Mouse (Mus musculus) liver, embryonic 15.5 days (tissue): ENCODE results near the gene Ifitm10. TPM values are rescaled to one million over a fixed set of nuclear protein-coding genes. Genes with fewer than 3 reads are reported as not detected.
"Not testable (repeated sequence)": the region's sequence is repeated elsewhere in the genome, so short reads cannot be mapped to it uniquely, and the experiment has no call there.

Experiments
- ATAC-seq: fragments of 200-750 bp; cut with Nextera tagmentation; 2 replicates; pipeline ENCODE4 v1.8.0; 2017; ENCODE audit warnings: moderate number of reproducible peaks, mild to moderate bottlenecking, moderate library complexity; ENCODE audit not compliant: insufficient read depth
- H3K27ac ChIP-seq: fragments of 300-500 bp; sonication (generic); replicated peaks from 2 replicates; pipeline ENCODE4 v1.5.1; 2015; ENCODE audit warnings: mild to moderate bottlenecking, inconsistent platforms
- H3K27me3 ChIP-seq: fragments of 300-500 bp; sonication (generic); 2 replicates; pipeline ENCODE4 v1.6.1; 2015; ENCODE audit warnings: mild to moderate bottlenecking, inconsistent platforms
- H3K36me3 ChIP-seq: fragments of 300-500 bp; sonication (generic); replicated peaks from 2 replicates; pipeline ENCODE4 v1.6.1; 2015; ENCODE audit warnings: moderate library complexity, mild to moderate bottlenecking, inconsistent platforms
- H3K4me1 ChIP-seq: fragments of 300-500 bp; sonication (generic); replicated peaks from 2 replicates; pipeline ENCODE4 v1.6.1; 2015; ENCODE audit warnings: inconsistent platforms
- H3K4me2 ChIP-seq: fragments of 300-500 bp; sonication (generic); 2 replicates; pipeline ENCODE4 v1.6.1; 2015; ENCODE audit warnings: moderate library complexity, mild to moderate bottlenecking, inconsistent platforms
- H3K4me3 ChIP-seq: fragments of 300-500 bp; sonication (generic); replicated peaks from 2 replicates; pipeline ENCODE4 v1.5.1; 2015; ENCODE audit warnings: mild to moderate bottlenecking, inconsistent platforms
- H3K9ac ChIP-seq: fragments of 300-500 bp; sonication (generic); 2 replicates; pipeline ENCODE4 v1.6.1; 2015; ENCODE audit warnings: moderate library complexity, mild to moderate bottlenecking, inconsistent platforms
- H3K9me3 ChIP-seq: fragments of 300-500 bp; sonication (generic); replicated peaks from 2 replicates; pipeline ENCODE4 v1.6.1; 2016; ENCODE audit warnings: inconsistent platforms
- WGBS: fragments of 180-500 bp; shearing (Covaris S2); methylation state at CpG from one replicate; pipeline ENCODE4 v1.1.7; 2015; ENCODE audit warnings: mixed read lengths; ENCODE audit not compliant: insufficient replicate concordance; 5-methylcytosine and 5-hydroxymethylcytosine counted together
- polyA plus RNA-seq: library from polyadenylated mRNA; unstranded; fragments of >200 nt; fragmentation: Nextera tagmentation; extraction: Ambion mirVana; gene quantifications from 2 replicates; pipeline ENCODE4 v1.2.1, GENCODE M21; 2015

Gene Ifitm10
- polyA plus RNA-seq, 1 experiment from 2014 or later, result 2.1 TPM

DNA sequence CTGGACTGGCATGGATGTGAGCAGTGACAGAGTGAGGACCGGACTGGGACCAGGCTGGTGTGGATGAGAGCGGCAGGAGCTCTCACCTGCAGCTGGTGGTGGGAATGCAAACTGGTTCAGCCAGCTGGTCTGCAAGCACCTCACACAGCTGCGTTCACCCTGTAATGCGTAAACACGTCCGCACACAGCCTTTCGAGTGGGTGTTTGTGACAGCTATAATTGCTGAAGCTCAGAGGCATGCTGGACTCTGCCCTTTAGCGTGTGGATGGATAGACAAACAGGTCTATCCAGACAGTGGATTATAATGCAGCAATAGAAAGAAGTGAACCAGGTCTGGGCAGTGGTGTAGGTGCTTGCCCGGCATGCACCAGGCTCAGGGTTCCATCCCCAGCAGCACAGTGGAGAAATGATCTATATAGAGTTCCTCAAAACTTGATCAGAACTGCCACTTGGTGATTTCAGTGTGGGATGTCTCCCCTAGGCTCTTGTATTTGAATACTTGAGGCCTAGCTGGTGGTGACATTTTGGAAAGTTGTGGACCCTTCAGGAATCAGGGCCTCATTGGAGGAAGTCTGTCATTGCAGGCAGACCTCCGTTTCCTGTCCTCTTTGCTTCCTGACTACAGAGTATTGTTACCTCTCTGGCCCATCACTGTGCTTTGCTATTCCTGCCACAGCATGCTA, 31.8 kb downstream of the Ifitm10 start:
- WGBS, result 66% methylated on average over 10 of the region's 10 CpGs
- no peaks in the 10 kb centered on the region for H3K27me3 ChIP-seq
- H3K4me3 ChIP-seq, result no peak overlapping the region
- no peak overlapping the region for H3K4me2 ChIP-seq
- H3K36me3 ChIP-seq, result no peaks in the 10 kb centered on the region
- no peak overlapping the region for H3K9ac ChIP-seq
- H3K4me1 ChIP-seq, result peaks cover 27% of the 10 kb centered on the region
- no peak for ATAC-seq
- H3K9me3 ChIP-seq, result no peaks in the 10 kb centered on the region
- H3K27ac ChIP-seq, result 0 out of 2 replicates have a peak overlapping the region, but pooled peaks have one; percentile 29

DNA sequence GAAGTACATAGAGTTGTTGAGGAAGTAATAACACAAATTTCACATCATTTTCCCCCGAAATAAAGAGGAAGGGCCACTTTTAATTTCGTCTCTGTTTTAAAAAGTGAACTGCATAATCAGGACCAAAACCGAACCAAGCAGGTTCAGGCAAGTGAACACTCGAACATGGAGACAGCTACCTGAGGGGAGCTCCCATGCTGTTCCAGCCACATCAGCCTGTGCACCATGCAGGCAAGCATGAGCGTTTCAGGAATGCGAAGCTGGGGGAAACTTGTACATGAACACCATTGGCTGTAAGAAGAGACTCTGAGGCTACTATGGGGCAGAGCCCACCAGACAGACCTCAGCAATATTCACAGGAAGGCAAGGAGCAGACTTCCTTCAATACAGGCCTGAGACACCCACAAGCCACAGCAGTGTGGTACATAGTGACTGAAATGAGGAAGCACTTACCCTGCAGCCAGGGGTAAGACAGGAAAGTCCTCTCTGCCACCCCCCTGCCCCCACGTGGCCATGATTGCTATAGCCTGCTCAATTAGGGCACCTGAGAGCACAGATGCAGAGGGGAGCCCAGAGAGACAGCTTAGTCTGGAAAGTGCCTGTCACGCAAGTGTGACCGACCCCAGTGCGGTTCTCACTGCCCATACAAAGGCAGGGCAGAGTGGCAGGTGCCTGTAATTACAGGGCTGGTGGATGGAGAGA, 33.1 kb downstream of the Ifitm10 start:
- 36% methylated on average over 10 of the region's 10 CpGs for WGBS
- Histone ChIP-seq H3K27ac (0 out of 2 replicates have a peak overlapping the region, but pooled peaks have one; percentile 29), H3K27me3 (peaks cover 3% of the 10 kb centered on the region; the same call in 1 of the 2 replicates), H3K36me3 (no peaks in the 10 kb centered on the region), H3K9me3 (no peaks in the 10 kb centered on the region), H3K4me1 (peaks cover 24% of the 10 kb centered on the region), H3K4me2 (no peak overlapping the region), H3K9ac (no peak overlapping the region), H3K4me3 (no peak overlapping the region)
- peak; percentile 53; the same call in 1 of the 2 replicates for ATAC-seq

DNA sequence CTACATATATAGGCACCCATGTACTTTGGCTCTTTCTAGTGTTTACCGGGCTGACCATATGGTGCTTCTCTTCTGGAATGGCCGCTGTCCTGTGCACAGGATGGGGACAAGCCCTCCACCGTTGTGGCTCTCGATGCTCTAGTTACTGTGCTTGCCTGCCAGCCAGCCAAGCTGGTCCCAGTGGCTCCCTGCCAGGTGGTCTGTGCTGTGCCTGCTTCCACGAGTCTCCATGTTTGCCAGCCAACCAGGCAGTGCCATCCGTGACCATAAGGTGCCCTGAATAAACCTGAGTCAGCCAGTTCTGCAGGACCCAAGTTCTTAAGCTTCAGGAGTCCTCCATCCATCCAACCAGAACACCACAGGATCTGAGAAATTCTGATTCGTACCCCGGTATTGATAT, 38.4 kb downstream of the Ifitm10 start:
- H3K4me3 ChIP-seq, result no peak overlapping the region
- H3K36me3 ChIP-seq, result no peaks in the 10 kb centered on the region
- ATAC-seq, result no peak
- WGBS, result 83% methylated on average over 8 of the region's 8 CpGs
- peaks cover 33% of the 10 kb centered on the region for H3K4me1 ChIP-seq
- H3K9ac ChIP-seq, result no peak overlapping the region
- no peak overlapping the region for H3K27ac ChIP-seq
- no peak overlapping the region for H3K4me2 ChIP-seq
- H3K27me3 ChIP-seq, result peaks cover 3% of the 10 kb centered on the region; the same call in 1 of the 2 replicates
- no peaks in the 10 kb centered on the region for H3K9me3 ChIP-seq

DNA sequence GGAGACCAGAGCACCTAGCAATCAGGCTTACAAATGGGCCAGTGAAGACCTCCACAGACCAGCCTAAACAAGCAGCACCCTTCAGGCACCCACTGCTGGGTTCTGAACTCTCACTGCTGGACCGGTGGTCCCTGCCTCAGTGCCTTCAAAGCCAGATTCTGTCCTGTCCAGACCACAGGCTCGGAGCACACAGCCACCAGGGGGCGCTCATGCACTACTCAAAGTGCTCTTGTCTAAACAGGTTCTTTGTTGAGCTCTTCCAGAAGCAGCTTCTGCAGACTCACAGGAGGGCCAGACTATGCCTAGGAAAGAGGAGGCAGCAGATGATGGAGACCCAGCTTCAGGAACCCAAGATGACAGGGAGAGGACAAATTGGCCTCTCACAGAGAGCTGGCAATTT, 39.3 kb downstream of the Ifitm10 start:
- Histone ChIP-seq H3K27ac (no peak overlapping the region), H3K36me3 (no peaks in the 10 kb centered on the region), H3K4me1 (peaks cover 36% of the 10 kb centered on the region), H3K4me2 (no peak overlapping the region), H3K27me3 (peaks cover 3% of the 10 kb centered on the region; the same call in 1 of the 2 replicates), H3K9me3 (no peaks in the 10 kb centered on the region), H3K9ac (no peak overlapping the region), H3K4me3 (no peak overlapping the region)
- WGBS, result under 1% methylated on average over 3 of the region's 3 CpGs
- ATAC-seq, result peak; percentile 32

DNA sequence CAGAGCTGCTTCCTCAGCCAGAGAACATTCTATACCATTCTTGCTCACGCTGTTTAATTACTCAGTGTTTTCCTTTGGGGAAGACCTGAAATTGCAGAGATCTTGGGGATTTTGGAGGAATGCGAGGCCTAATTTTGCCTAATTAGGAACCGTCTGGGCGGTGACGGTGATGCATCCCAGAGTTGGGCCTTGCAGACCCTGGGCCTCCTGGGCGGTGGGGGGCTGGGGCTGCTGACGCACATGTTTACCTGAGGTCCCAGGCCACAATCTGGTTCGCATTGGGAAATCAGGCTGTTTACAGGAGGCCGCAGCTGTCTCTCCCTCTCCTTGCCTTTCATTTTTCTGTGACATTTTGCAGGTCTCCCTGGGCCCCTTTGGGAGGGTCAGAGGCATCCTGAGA, 40.8 kb downstream of the Ifitm10 start:
- not testable (repeated sequence) for H3K9ac ChIP-seq, H3K4me3 ChIP-seq, H3K9me3 ChIP-seq, ATAC-seq, H3K36me3 ChIP-seq, H3K27me3 ChIP-seq, H3K27ac ChIP-seq, H3K4me2 ChIP-seq
- peaks cover 36% of the 10 kb centered on the region for H3K4me1 ChIP-seq
- WGBS, result 88% methylated on average over 5 of the region's 9 CpGs

DNA sequence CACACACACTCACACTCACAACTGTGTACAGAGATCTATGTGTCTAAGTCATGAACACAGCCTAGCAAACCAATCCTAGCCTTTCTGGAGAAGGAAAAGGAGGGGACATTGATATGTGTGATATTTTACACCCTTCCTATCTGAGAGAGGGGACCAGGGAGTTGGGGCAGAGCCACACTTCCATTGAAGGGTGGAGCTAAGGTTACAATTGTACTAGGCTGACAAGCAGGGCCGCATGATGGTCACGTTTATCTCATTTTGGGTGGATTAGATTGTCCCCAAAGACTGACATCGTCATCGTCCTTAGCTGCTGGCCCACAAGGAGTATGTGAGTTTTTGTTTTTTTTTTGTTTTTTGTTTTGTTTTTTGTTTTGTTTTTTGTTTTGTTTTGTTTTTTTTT, 42.3 kb downstream of the Ifitm10 start:
- ATAC-seq, result peak; percentile 67
- Histone ChIP-seq H3K9ac (no peak overlapping the region), H3K27me3 (peaks cover 1% of the 10 kb centered on the region; the same call in 1 of the 2 replicates), H3K36me3 (no peaks in the 10 kb centered on the region), H3K27ac (peak overlapping the region; percentile 70), H3K9me3 (no peaks in the 10 kb centered on the region), H3K4me3 (no peak overlapping the region), H3K4me2 (no peak overlapping the region), H3K4me1 (peaks cover 36% of the 10 kb centered on the region)
- WGBS, result 32% methylated on average over 4 of the region's 4 CpGs

DNA sequence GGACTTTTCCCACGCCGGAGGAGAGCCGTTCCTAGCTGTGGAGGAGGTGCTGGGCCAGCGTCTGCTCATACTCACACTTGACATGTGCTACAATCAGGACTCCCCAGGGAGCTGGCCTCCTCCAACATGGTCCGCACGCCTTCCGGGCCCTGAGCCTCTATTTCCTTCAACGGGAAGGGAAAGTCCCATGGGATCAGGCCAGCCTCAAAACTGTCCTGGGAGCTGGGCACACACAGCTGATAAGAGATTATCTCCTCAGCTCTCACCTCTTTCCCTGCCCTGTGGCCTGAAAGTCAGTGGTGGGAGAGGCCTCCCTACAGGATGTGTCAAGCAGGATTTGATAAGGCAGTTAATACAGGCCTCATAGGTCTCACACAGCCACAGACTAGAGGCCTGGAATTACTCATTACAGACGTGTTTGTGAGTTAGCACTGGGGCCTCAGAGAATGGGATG, 43.3 kb downstream of the Ifitm10 start:
- WGBS, result 53% methylated on average over 9 of the region's 9 CpGs
- no peaks in the 10 kb centered on the region for H3K27me3 ChIP-seq
- H3K4me1 ChIP-seq, result peaks cover 35% of the 10 kb centered on the region
- H3K4me2 ChIP-seq, result no peak overlapping the region
- H3K36me3 ChIP-seq, result no peaks in the 10 kb centered on the region
- H3K27ac ChIP-seq, result peak overlapping the region; percentile 70
- H3K4me3 ChIP-seq, result no peak overlapping the region
- no peaks in the 10 kb centered on the region for H3K9me3 ChIP-seq
- H3K9ac ChIP-seq, result no peak overlapping the region
- peak; percentile 75 for ATAC-seq

DNA sequence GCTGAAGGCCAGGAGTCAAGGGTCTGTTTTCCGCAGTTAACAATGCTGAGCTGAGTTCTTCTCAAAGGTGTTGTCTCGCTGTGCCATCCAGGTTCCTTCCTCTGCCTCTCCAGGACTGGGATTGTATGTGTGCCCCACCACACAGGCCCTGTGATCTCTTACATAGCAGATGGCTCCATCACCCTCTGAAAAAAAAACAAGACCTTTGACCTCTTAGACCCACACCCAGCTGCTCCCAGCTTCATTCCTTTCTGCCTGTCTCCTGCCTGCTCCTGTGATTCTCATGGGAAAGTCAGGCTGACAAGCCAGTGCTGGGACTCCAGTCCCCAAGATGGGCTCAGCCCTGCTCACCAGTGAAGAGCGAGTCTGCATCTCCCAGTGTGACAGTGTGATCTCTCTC, 45.0 kb downstream of the Ifitm10 start:
- H3K9me3 ChIP-seq, result no peaks in the 10 kb centered on the region
- H3K9ac ChIP-seq, result no peak overlapping the region
- no peak for ATAC-seq
- H3K4me1 ChIP-seq, result peaks cover 25% of the 10 kb centered on the region
- H3K27ac ChIP-seq, result no peak overlapping the region
- whole genome bisulfite sequencing, result 52% methylated on average over 3 of the region's 3 CpGs
- H3K36me3 ChIP-seq, result no peaks in the 10 kb centered on the region
- no peak overlapping the region for H3K4me2 ChIP-seq
- H3K4me3 ChIP-seq, result no peak overlapping the region
- no peaks in the 10 kb centered on the region for H3K27me3 ChIP-seq

DNA sequence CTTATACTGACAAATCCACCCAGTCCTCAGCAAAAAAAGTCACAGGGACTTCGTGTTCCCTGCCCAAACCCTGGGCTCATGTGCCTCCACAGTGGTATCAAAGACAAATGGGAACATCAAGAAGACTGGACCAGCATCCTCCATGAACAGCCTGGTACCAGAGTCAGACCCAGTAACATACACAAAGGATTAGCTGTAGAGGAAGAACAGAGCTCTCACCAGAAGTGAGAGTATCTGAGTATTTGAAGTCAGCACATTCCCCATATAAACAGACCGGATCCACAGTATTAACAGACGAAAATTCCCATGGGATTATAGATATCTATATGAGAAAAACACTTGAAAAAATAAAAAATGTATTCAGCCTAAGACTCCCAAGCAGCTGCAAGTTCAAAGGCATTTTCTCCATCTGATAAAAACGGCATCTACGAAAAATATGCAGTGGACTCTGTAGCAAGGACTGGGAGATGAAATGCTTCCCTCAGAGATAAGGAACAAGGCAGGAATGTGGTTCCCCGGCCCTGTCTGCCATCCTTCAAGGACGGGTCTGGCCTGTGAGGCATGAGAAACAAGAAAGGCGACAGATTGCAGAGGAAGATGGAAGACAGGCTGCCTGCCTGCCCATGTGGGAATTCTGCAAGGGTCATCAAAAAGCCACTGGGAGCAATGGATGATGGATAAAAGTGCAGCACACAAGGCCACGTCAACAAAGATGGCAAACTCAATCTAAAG, 46.7 kb downstream of the Ifitm10 start:
- H3K27me3 ChIP-seq, result no peaks in the 10 kb centered on the region
- H3K4me2 ChIP-seq, result no peak overlapping the region
- no peak overlapping the region for H3K9ac ChIP-seq
- H3K4me1 ChIP-seq, result peaks cover 19% of the 10 kb centered on the region
- H3K4me3 ChIP-seq, result no peak overlapping the region
- H3K36me3 ChIP-seq, result no peaks in the 10 kb centered on the region
- H3K9me3 ChIP-seq, result no peaks in the 10 kb centered on the region
- no peak for ATAC-seq
- no peak overlapping the region for H3K27ac ChIP-seq
- 36% methylated on average over 9 of the region's 9 CpGs for WGBS

DNA sequence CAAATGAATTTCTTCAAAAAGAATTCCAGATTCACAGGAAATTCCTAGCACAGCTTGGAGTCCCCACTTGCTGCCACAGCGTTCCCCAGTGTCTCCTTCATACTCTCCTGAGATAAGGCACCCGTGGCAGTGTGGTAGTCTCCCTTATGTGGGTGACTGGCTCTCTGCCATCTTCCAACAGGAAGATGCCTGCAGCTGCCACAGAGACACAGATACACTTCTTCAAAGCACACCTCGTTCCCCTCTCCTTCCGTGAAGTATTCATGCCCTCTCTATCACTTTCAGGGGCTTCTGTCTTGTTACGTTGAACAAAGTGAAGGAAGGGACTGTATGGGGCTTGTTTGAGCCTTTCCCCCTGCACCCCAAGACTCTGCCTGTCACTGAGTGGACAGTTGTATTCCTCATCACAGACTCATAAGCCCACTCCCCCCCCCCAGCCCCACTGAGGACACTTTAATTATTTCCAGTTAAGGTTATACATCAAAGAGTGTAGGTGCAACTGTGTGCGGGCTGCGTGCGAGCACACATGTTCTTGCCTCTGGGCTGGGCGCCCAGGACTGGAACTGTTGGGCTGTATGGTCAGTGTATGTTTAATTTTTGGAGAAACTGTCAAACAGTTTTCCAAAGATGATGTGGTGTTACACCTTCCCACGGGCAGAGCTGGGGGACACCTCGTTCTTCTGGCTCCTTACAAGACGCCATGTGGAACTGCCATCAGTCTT, 50.0 kb downstream of the Ifitm10 start:
- ATAC-seq, result no peak
- Histone ChIP-seq H3K9me3 (no peaks in the 10 kb centered on the region), H3K4me1 (no peaks in the 10 kb centered on the region), H3K27ac (no peak overlapping the region), H3K4me3 (no peak overlapping the region), H3K9ac (no peak overlapping the region), H3K4me2 (no peak overlapping the region), H3K27me3 (no peaks in the 10 kb centered on the region), H3K36me3 (no peaks in the 10 kb centered on the region)
- 71% methylated on average over 12 of the region's 12 CpGs for WGBS
